Mouse (Mus musculus): ENCODE data around the gene Hirip3. TPM values are rescaled to one million over a fixed set of nuclear protein-coding genes. Genes with fewer than 3 reads are reported as not detected.
A peak's percentile ranks its signal among the peaks of the same experiment; 100 is the strongest.

Gene Hirip3
- polyA plus RNA-seq, 1 experiment from 2014 or later, result 25.7 TPM

DNA sequence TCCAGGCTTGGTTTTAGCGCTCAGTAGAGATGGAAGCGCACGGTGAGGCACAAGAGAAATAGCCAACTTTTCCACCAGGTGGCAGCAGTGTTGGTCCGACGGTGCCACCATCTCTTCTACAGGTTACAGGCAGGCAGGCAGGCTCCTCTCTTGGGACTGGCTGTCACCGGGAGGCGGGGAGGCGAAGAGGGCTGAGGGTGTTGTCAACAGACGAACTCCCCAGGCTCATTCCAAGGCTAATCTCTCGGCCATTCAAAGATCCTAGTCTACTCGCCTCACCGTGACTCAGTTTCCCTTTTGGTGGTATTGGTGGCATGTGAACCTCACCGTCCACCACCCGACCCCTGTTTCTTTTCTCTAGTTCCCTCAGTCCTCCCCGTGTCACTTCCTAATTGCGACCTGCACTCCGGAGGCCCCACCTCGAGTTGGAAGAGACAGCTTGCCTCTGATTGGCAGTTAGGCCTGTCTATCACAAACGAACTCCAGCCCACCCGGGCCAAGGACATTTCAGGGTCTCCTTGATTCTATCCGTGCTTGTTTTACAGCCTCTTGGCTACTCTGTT is 29.7 kb upstream of the Hirip3 start:
- H3K9me3 ChIP-seq, result no peaks in the 10 kb centered on the region
- peaks cover 29% of the 10 kb centered on the region for H3K4me1 ChIP-seq (replicated peaks)
- peaks cover 19% of the 10 kb centered on the region for H3K36me3 ChIP-seq
- ATAC-seq (ENCODE audit: low FRiP score), result peak; percentile 77
- H3K9ac ChIP-seq, result peak overlapping the region; percentile 49; the same call in 1 of the 2 replicates
- WGBS, result under 1% methylated on average over 21 of the region's 21 CpGs
- H3K4me2 ChIP-seq, result peak overlapping the region; percentile 54
- H3K4me3 ChIP-seq, result peak overlapping the region; percentile 31
- H3K27ac ChIP-seq, result peak overlapping the region; percentile 24; the same call in 1 of the 2 replicates
- no peaks in the 10 kb centered on the region for H3K27me3 ChIP-seq

GRCm38 (mm10) chr7:126833294-126833693 is 28.5 kb upstream of the Hirip3 start:
- Histone ChIP-seq H3K9ac (no peak overlapping the region), H3K36me3 (peaks cover 13% of the 10 kb centered on the region), H3K27me3 (no peaks in the 10 kb centered on the region), H3K4me2 (no peak overlapping the region), H3K27ac (no peak overlapping the region), H3K4me1 (replicated peaks) (peaks cover 27% of the 10 kb centered on the region), H3K9me3 (no peaks in the 10 kb centered on the region), H3K4me3 (no peak overlapping the region)
- no peak for ATAC-seq (ENCODE audit: low FRiP score)
- 89% methylated on average over 1 of the region's 1 CpGs for WGBS

DNA sequence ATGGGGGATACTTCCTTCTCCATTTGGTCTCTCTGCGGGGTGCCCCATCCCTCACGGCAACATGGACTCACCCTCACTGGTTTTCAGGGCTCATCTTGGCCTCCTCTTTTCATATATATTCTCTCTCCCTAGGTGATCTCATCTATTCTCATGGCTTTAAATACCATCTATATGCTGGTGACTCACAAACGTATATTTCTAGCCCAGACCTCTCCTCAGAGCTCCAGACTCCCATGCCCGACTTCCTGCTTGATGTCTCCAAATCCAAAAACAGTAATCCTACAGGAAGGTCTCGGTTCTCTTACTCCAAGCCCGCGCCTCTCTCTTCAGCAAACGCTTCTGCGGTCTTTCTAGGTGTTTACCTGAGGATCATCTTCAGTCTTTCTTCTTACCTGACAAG is 18.5 kb upstream of the Hirip3 start:
- Histone ChIP-seq H3K4me2 (no peak overlapping the region), H3K27ac (no peak overlapping the region), H3K36me3 (no peaks in the 10 kb centered on the region), H3K9ac (no peak overlapping the region), H3K4me1 (replicated peaks) (peaks cover 11% of the 10 kb centered on the region), H3K27me3 (peaks cover 28% of the 10 kb centered on the region), H3K4me3 (no peak overlapping the region), H3K9me3 (0 out of 2 replicates have a peak, but pooled peaks cover 3% of the 10 kb centered on the region)
- no peak for ATAC-seq (ENCODE audit: low FRiP score)
- 83% methylated on average over 9 of the region's 9 CpGs for WGBS

- Histone ChIP-seq H3K9ac (no peak overlapping the region), H3K9me3 (0 out of 2 replicates have a peak, but pooled peaks cover 3% of the 10 kb centered on the region), H3K4me1 (replicated peaks) (peaks cover 23% of the 10 kb centered on the region), H3K4me3 (no peak overlapping the region), H3K36me3 (no peaks in the 10 kb centered on the region), H3K4me2 (no peak overlapping the region), H3K27me3 (peaks cover 50% of the 10 kb centered on the region), H3K27ac (no peak overlapping the region)
- ATAC-seq (ENCODE audit: low FRiP score), result no peak
- 35% methylated on average over 2 of the region's 2 CpGs for WGBS
Observed at GRCm38 (mm10) chr7:126845516-126845915, 16.3 kb upstream of the Hirip3 start.

DNA sequence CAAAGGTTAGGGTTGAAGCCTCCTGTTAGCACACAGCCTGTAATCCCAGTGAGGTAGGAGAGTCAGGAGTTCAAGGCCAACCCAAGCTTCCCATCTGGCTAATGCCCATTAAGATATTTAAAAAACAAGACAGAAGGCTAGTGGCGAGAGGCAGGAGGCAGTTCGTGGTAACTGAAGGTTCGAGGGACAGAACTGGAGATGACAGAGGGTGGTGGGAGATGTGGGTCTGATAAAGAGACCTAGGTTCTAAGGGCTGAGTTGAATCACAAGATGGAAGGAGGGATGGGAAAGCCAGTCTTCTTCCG is 14.7 kb upstream of the Hirip3 start, which contains the start of gene Doc2a:
Gene Doc2a, plus strand, starts transcription at position 301 of the 305 bp plus-strand sequence.
- peak within 1 kb of the TSS; percentile 99 for H3K4me2 ChIP-seq
- peak within 1 kb of the TSS; percentile 57 for H3K4me3 ChIP-seq
- peaks cover 23% of the 10 kb centered on the region for H3K4me1 ChIP-seq (replicated peaks)
- peaks cover 10% of the 10 kb centered on the region for H3K36me3 ChIP-seq
- no peaks in the 10 kb centered on the region for H3K9me3 ChIP-seq
- 0 out of 2 replicates have a peak, but pooled peaks have one; percentile 6 for ATAC-seq (ENCODE audit: low FRiP score)
- peaks cover 63% of the 10 kb centered on the region for H3K27me3 ChIP-seq
- H3K9ac ChIP-seq, result peak within 1 kb of the TSS; percentile 77
- 20% methylated on average over 4 of the region's 4 CpGs for WGBS
- 0 out of 2 replicates have a peak within 1 kb of the TSS, but pooled peaks have one; percentile 23 for H3K27ac ChIP-seq

- Histone ChIP-seq H3K4me2 (peak overlapping the region; percentile 99), H3K9ac (peak overlapping the region; percentile 77), H3K36me3 (peaks cover 17% of the 10 kb centered on the region), H3K27ac (0 out of 2 replicates have a peak overlapping the region, but pooled peaks have one; percentile 23), H3K9me3 (no peaks in the 10 kb centered on the region), H3K4me3 (peak overlapping the region; percentile 57), H3K27me3 (peaks cover 63% of the 10 kb centered on the region), H3K4me1 (replicated peaks) (peaks cover 23% of the 10 kb centered on the region)
- WGBS, result under 1% methylated on average over 59 of the region's 74 CpGs
- peak; percentile 49 for ATAC-seq (ENCODE audit: low FRiP score)
Observed at GRCm38 (mm10) chr7:126847421-126848398, 14.1 kb upstream of the Hirip3 start.

DNA sequence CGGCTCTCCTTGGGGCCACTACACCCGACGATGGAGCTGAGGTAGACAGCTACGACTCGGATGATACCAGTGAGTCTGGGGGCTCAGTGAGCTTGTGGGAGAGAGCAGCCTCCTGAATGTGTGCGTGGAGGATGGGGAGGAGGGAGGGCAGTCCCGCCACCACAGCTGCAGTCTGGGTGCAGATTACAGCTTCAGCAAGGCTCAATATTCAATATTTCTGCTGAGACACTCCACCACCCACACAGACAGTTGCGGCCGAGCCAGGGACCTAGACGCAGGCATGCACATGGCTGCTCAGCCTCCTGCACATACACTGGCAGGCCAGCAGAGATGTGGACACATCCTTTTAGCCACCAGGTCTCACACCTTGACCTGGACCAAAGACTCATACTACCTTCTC is 13.0 kb upstream of the Hirip3 start:
- Histone ChIP-seq H3K4me3 (peak overlapping the region; percentile 57), H3K4me1 (replicated peaks) (peaks cover 23% of the 10 kb centered on the region), H3K9me3 (no peaks in the 10 kb centered on the region), H3K27me3 (peaks cover 58% of the 10 kb centered on the region), H3K4me2 (peak overlapping the region; percentile 99), H3K27ac (no peak overlapping the region), H3K9ac (peak overlapping the region; percentile 77), H3K36me3 (peaks cover 28% of the 10 kb centered on the region)
- WGBS, result 21% methylated on average over 10 of the region's 10 CpGs
- ATAC-seq (ENCODE audit: low FRiP score), result 0 out of 2 replicates have a peak, but pooled peaks have one; percentile 9

DNA sequence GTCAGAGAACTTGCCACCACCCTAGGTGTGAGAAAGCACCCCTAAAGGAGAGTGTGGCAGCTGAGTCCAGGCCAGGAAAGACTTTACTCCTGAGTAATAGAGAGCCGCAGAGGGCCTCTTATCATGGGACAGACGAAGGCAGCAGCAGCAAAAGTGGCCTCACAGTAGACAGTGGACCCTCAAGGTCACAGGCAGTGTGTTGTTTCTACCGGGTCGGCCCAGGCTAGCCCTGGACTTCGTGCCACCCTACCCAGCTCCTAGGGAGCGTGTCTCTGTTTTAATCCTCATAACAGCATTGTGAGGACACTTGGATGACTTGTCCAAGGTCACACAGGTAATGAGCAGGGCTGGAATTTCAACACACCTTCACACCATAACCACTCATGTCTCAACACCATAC is 11.6 kb upstream of the Hirip3 start:
- H3K27me3 ChIP-seq, result peaks cover 48% of the 10 kb centered on the region
- H3K36me3 ChIP-seq, result peaks cover 40% of the 10 kb centered on the region
- no peak for ATAC-seq (ENCODE audit: low FRiP score)
- WGBS, result 86% methylated on average over 6 of the region's 6 CpGs
- no peak overlapping the region for H3K4me3 ChIP-seq
- no peak overlapping the region for H3K27ac ChIP-seq
- H3K9ac ChIP-seq, result no peak overlapping the region
- no peaks in the 10 kb centered on the region for H3K9me3 ChIP-seq
- H3K4me1 ChIP-seq (replicated peaks), result peaks cover 23% of the 10 kb centered on the region
- no peak overlapping the region for H3K4me2 ChIP-seq

GRCm38 (mm10) chr7:126851192-126851591 is 10.6 kb upstream of the Hirip3 start:
- Histone ChIP-seq H3K27ac (no peak overlapping the region), H3K9ac (peak overlapping the region; percentile 21; the same call in 1 of the 2 replicates), H3K27me3 (peaks cover 48% of the 10 kb centered on the region), H3K4me2 (no peak overlapping the region), H3K4me1 (replicated peaks) (peaks cover 23% of the 10 kb centered on the region), H3K36me3 (peaks cover 50% of the 10 kb centered on the region), H3K9me3 (no peaks in the 10 kb centered on the region), H3K4me3 (no peak overlapping the region)
- ATAC-seq (ENCODE audit: low FRiP score), result no peak
- WGBS, result 45% methylated on average over 12 of the region's 12 CpGs

- no peak overlapping the region for H3K27ac ChIP-seq
- peaks cover 10% of the 10 kb centered on the region for H3K4me1 ChIP-seq (replicated peaks)
- H3K4me2 ChIP-seq, result no peak overlapping the region
- no peak overlapping the region for H3K4me3 ChIP-seq
- WGBS, result 83% methylated on average over 5 of the region's 5 CpGs
- peaks cover 33% of the 10 kb centered on the region for H3K27me3 ChIP-seq
- H3K9ac ChIP-seq, result no peak overlapping the region
- no peak for ATAC-seq (ENCODE audit: low FRiP score)
- no peaks in the 10 kb centered on the region for H3K9me3 ChIP-seq
- peaks cover 73% of the 10 kb centered on the region for H3K36me3 ChIP-seq
Observed at GRCm38 (mm10) chr7:126853454-126853853, 8.3 kb upstream of the Hirip3 start.

GRCm38 (mm10) chr7:126855641-126856040 is 6.1 kb upstream of the Hirip3 start:
- peaks cover 80% of the 10 kb centered on the region for H3K36me3 ChIP-seq
- H3K4me2 ChIP-seq, result no peak overlapping the region
- WGBS, result 93% methylated on average over 3 of the region's 3 CpGs
- H3K27ac ChIP-seq, result no peak overlapping the region
- peaks cover 11% of the 10 kb centered on the region; the same call in 1 of the 2 replicates for H3K27me3 ChIP-seq
- peak overlapping the region; percentile 49; the same call in 1 of the 2 replicates for H3K9ac ChIP-seq
- peaks cover 2% of the 10 kb centered on the region for H3K4me1 ChIP-seq (replicated peaks)
- no peaks in the 10 kb centered on the region for H3K9me3 ChIP-seq
- ATAC-seq (ENCODE audit: low FRiP score), result no peak
- no peak overlapping the region for H3K4me3 ChIP-seq

DNA sequence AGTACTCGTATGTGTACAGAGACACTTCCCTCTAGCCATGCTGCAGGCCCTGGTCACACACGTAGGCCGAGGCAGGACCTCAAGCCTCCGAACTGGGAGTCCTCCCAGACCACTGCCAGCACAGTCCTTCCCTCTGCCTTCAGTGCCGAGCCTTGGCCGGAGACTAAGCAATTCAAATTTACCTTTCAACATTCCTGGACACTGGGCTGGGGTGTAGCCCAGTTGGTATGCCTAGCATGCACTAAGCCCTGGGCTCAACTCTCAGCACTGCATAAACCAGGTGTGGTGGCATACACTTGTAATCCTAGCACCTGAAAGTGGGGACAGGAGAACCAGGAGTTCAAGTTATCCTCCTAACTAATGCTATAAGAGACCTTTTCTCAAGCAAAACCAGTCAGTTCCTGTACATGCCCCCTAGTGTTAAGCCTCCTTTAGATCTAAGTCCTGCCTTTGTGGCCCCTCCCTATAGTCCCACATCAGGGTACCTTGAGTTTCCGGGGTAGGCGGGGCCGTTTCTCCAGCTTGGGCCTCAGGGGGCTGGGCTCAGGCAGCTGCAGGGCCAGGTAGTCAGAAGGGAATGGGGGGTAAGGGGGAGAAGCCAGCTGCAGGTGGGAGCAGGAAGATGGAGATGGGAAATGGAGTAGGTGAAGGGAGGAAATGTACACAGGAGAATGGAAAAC is 4.9 kb upstream of the Hirip3 start:
- ATAC-seq (ENCODE audit: low FRiP score), result no peak

More for the DNA sequence above, 4.9 kb upstream of the Hirip3 start:
- Histone ChIP-seq H3K4me3 (no peak overlapping the region), H3K27ac (no peak overlapping the region), H3K9me3 (no peaks in the 10 kb centered on the region), H3K4me2 (no peak overlapping the region), H3K36me3 (peaks cover 71% of the 10 kb centered on the region), H3K27me3 (0 out of 2 replicates have a peak, but pooled peaks cover under 1% of the 10 kb centered on the region), H3K4me1 (replicated peaks) (peaks cover 10% of the 10 kb centered on the region), H3K9ac (0 out of 2 replicates have a peak overlapping the region, but pooled peaks have one; percentile 39)
- 81% methylated on average over 9 of the region's 9 CpGs for WGBS
